ENCODE assay signal across 18 mouse cellular contexts in genomic region chr9:62649444-62649843, GRCm38 (mm10). TPM values are rescaled to one million over a fixed set of nuclear protein-coding genes. Genes with fewer than 3 reads are reported as not detected.
"Had no signal": no experiment of that assay in that cellular context is flagged by ENCODE, and none has a peak within 500 bp of the region (broad histone marks: within the 10 kb centered on the region; RNA-seq: fewer than 3 reads in every experiment).

No protein-coding gene starts in this region.

- H3K4me2 ChIP-seq: midbrain, embryonic 11.5 days; midbrain, embryonic 15.5 days; neural tube, embryonic 13.5 days; stomach, embryonic 15.5 days had no signal

- H3K27ac ChIP-seq: kidney, postnatal 0 days; liver, embryonic 14.5 days; macrophage; midbrain, embryonic 15.5 days; neural tube, embryonic 13.5 days; stomach, embryonic 15.5 days had no signal

- H3K36me3 ChIP-seq: midbrain, embryonic 15.5 days; neural tube, embryonic 13.5 days; stomach, embryonic 15.5 days had no signal

- H3K4me3 ChIP-seq: megakaryocyte, embryonic 14.5 days; midbrain, embryonic 15.5 days; neural tube, embryonic 13.5 days; stomach, embryonic 15.5 days had no signal

- H3K27me3 ChIP-seq: midbrain, embryonic 15.5 days; neural tube, embryonic 13.5 days; stomach, embryonic 15.5 days had no signal

- ATAC-seq: midbrain, embryonic 15.5 days had no signal

- H3K9me3 ChIP-seq: megakaryocyte, embryonic 14.5 days; midbrain, embryonic 15.5 days; neural tube, embryonic 13.5 days; stomach, embryonic 15.5 days had no signal

- DNase-seq: kidney, adult 11 months; kidney, adult 9 months; kidney, postnatal 36 days; layer of hippocampus, adult 9-11 months; layer of hippocampus, postnatal 36 days; lung, adult 18-20 months; retina, postnatal 1 day; right cerebral cortex, postnatal 14 days; thymus, adult 18-20 months; thymus, postnatal 14 days had no signal

- H3K9ac ChIP-seq: liver, embryonic 14.5 days; midbrain, embryonic 15.5 days; neural tube, embryonic 13.5 days; stomach, embryonic 15.5 days had no signal

RNA-seq across cellular contexts. Expression of gene Itga11, which starts 28.2 kb away (rescaled TPM):
- polyA plus RNA-seq: macrophage had no signal
